Mouse (Mus musculus) heart, postnatal 36 days (tissue): ENCODE data around the gene Lrp10. TPM values are rescaled to one million over a fixed set of nuclear protein-coding genes. Genes with fewer than 3 reads are reported as not detected.

Experiments used
- DNase-seq, 2 experiments: peaks; one replicate each; pipeline ENCODE4 v3.0.0; 2021 to 2022
- intact Hi-C: fragments of 180-260 bp; cut with DNase I; formaldehyde crosslinking; loops from one replicate; pipeline ENCODE4 v1.15.1; 2025
- total RNA-seq, 2 experiments: library from RNA; stranded (reverse); gene quantifications; 2 replicates each; pipeline ENCODE4 v1.2.3; 2021

The Lrp10 gene
- total RNA-seq, 2 experiments from 2014 or later: 55.5 to 57.6 TPM

- intact Hi-C loops: no loop called here
- peak in 1 of 2 experiments; percentile 33 for DNase-seq
These were observed 30.8 kb upstream of the Lrp10 start for GRCm38 (mm10) chr14:54432837-54433830.

GRCm38 (mm10) chr14:54433941-54434531 is 29.9 kb upstream of the Lrp10 start:
- DNase-seq: peak in 1 of 2 experiments; percentile 21

GRCm38 (mm10) chr14:54435194-54435918 is 28.6 kb upstream of the Lrp10 start:
- intact Hi-C loops: no loop called here
- DNase-seq: no peak

More at GRCm38 (mm10) chr14:54433941-54434531, 29.9 kb upstream of the Lrp10 start:
- intact Hi-C loops: no loop called here

GRCm38 (mm10) chr14:54439155-54439554 is 24.8 kb upstream of the Lrp10 start:
- DNase-seq: no peak
- intact Hi-C loops: no loop called here

GRCm38 (mm10) chr14:54439610-54440009 is 24.3 kb upstream of the Lrp10 start:
- intact Hi-C loops: no loop called here

DNA sequence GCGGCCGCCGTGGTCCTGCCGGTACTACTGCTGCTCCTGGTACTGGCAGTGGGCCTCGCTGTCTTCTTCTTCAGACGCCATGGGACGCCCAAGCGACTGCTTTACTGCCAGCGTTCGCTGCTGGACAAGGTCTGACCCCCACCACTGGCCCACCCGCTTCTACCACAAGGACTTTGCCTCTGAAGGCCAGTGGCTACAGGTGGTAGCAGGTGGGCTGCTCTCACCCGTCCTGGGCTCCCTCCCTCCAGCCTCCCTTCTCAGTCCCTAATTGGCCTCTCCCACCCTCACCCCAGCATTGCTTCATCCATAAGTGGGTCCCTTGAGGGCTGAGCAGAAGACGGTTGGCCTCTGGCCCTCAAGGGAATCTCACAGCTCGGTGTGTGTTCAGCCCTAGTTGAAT is 23.4 kb upstream of the Lrp10 start:
- intact Hi-C loops: no loop called here
- DNase-seq: no peak

More at GRCm38 (mm10) chr14:54439610-54440009, 24.3 kb upstream of the Lrp10 start:
- no peak for DNase-seq

DNA sequence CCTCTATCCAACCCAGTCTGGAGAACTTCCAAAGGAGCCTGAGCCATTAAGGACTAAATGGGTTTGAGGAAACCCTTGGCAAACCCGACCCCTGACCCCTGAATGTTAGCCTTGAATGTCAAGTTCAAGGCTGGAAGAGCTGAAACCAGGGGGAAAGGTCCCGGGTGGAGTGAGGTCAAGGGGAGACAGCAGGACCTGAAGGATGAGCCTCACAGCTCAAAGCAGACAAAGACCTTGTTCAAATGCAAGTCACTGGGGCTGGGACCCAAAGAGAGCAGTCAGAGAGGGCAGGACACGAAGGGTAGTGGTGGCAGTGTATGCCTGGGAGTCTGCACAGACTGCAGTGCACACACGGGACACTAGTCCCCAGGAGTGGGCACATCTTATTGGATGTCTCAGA is 22.6 kb upstream of the Lrp10 start:
- DNase-seq: no peak
- intact Hi-C loops: no loop called here

GRCm38 (mm10) chr14:54442548-54442947 is 21.4 kb upstream of the Lrp10 start:
- no peak for DNase-seq
- intact Hi-C loops: no loop called here

DNA sequence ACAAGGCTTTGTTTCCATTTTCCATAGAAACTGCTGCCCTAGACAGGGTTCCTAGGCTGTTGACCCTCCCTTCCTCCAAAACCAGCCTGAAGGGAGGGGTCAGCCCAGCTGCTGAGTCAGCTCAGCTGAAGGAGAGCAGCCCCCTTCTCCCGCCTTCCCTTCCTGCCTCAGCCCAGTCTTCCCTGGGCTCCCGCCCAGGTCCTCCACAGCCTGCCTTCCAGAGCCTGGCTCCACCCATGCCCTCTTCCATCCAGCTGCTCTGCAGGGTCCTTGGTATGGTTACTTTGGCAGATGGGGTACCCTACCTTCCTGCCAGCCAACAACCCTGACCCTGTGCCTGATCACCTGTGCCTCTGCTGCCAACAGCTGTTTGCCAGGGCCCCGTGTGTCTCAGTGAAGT is 20.7 kb upstream of the Lrp10 start:
- intact Hi-C loops: no loop called here
- peak; percentile 41 to 54 for DNase-seq

DNA sequence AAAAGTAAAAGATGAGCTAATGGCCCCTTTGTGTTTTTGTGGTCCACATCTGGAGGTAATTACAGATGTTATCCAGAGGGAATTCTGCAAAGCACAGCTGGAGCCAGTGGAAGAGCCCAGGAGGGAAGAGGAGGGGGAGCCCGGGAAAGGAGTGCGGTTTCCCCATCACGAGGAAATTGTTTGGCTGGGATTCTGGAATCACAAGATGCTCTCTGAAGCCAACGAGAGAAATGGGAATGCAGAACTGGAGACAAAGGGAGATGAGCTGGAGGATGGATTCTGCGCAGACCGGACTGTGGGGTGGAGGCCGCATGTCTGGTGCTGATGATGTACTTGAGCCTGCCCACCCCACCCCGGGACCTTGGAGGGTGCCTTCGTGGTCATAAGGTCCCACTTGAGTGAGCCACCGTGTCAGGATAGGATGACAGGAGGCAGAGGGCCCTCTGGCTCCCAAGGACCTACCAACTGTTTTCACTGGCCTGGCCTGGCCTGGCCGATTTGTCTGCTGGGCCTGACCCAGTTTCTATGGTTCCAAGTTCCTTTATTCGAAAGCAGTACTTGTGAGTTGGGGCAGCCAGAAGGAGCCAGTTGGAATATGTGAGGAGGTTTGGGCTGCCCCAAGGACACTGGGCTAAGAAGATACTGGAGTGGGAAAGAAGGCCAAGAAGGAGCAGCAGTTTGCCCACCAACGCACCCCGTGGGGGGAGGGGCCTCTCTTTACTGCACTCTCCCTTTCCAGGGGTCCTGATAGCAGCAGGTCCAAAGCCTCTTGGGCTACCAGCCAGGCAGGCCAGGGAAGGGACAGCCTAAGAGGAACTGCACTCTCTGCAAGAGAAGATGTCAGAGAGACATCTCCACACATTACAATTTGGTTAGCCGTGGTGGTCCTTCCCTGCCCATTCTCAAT is 20.0 kb upstream of the Lrp10 start:
- intact Hi-C loops: no loop called here
- peak; percentile 62 to 74 for DNase-seq

DNA sequence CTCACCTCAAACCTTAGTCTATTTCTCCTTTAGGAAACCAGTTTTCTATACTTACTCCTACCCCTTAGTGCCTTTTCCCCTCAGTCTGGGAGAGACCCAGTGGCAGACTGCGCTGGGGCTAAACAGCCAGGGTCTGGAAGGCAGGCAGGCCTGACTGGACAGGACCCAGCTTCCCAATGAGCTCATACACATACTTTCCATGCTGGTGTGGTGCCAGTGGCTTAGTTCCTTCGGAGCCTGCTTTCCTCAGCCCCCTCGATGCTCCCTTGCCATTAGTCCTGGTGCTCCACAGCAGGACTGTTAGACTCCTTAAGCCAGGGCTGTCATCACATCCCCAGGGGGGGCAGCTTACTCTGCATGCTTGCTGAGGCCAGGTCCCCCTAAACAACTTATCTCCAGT is 18.5 kb upstream of the Lrp10 start:
- DNase-seq: no peak
- intact Hi-C loops: loop anchor here (5.0 kb wide), 1 partner anchor 33 kb away; no protein-coding TSS in a partner anchor

DNA sequence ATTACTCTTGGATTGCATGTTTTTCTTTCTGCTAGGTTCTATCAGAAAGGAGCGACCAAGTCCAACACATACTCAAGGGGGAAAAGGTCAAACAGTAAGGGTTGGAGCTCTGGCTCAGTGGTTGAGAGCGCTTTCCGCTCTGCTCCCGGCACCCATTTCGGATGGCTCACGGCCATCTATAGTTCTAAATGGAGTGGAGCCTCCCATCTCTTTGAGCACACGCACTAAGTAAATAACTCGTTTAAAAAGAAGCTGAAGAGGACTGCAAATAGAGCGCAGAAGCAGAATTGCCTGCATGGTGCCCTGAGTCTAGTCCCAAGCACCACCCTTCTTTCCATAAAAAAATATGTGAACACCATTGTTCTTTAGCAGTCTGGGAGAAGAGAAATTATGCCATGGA is 10.4 kb upstream of the Lrp10 start:
- intact Hi-C loops: no loop called here
- DNase-seq: no peak

- intact Hi-C loops: no loop called here
- no peak for DNase-seq
These were observed 9.0 kb upstream of the Lrp10 start for GRCm38 (mm10) chr14:54454669-54455528.

DNA sequence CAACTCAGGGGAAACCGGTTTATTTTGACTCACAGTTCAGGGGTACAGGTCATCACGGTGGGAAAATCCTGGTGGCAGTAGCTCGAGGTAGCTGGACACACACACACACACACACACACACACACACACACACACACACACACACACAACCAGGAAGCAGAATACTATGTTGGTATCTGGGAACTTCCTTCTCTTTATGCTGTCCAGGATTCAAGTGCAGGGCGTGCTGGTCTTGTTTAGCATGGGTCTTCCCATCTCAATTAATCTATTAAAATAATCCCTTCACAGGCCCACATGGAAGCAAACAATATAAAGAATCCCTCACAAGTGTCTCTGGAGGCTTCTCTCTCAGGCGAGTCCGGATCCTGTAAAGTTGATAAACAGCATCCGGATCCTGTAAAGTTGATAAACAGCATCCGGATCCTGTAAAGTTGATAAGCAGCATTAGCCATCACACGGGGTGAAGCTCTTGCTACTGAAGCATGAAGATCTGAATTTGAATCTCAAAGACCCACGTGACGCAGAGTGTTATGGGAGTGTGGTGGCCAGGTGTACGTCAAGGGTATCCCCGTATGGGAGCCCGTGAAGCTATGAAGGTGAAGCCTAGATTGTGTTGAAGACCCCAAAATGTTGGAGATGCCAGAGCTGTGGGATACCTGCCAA is 5.9 kb upstream of the Lrp10 start:
- DNase-seq: no peak
- intact Hi-C loops: no loop called here

DNA sequence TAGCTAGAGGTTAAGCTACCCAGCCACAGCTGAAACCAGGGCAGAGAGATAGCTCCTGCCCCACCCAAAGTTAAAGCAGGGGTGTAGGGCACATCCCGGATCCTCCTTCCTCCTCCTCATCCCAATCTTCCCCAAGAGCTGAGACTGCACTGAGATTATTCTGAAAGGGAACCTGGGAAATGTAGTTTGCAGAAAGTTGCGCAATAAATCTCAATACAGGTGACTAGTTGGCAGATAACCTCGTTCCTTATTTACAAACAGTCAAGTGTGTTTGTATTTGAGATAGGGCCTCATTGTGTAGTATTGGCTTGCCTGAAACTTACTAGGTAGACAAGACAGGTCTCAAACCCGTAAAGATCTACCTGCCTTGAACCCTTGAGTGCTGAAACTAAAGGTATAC is 1.8 kb upstream of the Lrp10 start:
- no peak for DNase-seq
- intact Hi-C loops: loop anchor here (5.0 kb wide), 1 partner anchor 100 kb away; the partner anchor contains the start of gene Oxa1l

DNA sequence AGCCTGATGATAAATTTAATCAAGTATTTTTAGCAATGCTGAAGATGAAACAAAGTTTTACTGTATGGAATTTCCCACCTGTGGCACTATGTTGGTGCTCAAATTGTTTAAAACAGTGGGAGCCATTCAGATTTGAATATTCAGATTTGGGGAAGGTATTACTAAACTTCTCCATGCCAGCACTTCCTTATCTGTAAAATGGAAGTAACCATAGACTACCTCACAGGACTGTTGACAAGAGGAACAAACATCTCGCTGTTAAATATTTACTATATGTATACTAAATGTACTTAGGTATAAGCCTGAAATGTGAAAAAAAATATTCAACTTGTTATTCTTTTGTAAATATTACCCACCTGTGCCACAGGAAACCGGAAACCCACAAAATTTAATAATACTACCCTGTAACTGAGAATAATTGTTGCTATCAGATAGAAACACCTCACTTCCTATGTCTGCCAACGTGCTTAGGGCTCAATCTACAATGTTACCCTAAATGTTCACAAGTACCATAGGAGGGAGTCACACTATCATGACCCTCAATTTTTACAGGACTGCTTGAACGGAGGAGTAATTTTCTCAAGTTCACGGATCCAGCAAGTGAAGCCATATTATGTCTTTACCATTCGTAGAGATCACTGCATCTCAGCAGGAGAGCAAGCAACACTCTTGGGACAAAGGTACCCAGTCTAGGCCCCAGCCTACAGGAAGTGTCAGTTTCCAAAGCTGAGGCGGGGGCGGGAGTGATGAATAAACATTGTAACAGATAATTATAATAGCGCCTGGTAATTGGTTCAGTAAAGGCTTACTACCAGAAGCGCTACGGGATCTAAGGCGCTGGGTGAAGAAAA is 604 bp upstream of the Lrp10 start:
- intact Hi-C loops: loop anchor here (5.0 kb wide), 1 partner anchor 101 kb away; the partner anchor contains the start of gene Oxa1l
- no peak for DNase-seq

- peak in 1 of 2 experiments; percentile 61 for DNase-seq
- intact Hi-C loops: loop anchor here (2.0 to 5.0 kb wide), 2 partner anchors 52 to 102 kb away; partner anchors contain the start of genes Oxa1l and Prmt5
These were observed 512 bp downstream of the Lrp10 start for GRCm38 (mm10) chr14:54464293-54465005.
